Mouse (Mus musculus) limb, embryonic 10.5 days (tissue): ENCODE results near the gene Ctr9. TPM values are rescaled to one million over a fixed set of nuclear protein-coding genes. Genes with fewer than 3 reads are reported as not detected.
A peak's percentile ranks its signal among the peaks of the same experiment; 100 is the strongest.

Source experiments
- DNase-seq: peaks from one replicate; pipeline ENCODE4 v3.0.0-alpha.2; 2017; ENCODE audit warnings: low spot score
- H3K27ac ChIP-seq: fragments of 300-500 bp; sonication (generic); 2 replicates; pipeline ENCODE4 v1.5.1; 2016; ENCODE audit warnings: mild to moderate bottlenecking
- H3K27me3 ChIP-seq: fragments of 300-500 bp; sonication (generic); 2 replicates; pipeline ENCODE4 v1.6.1; 2016; ENCODE audit warnings: low read depth, mild to moderate bottlenecking; ENCODE audit not compliant: poor library complexity, severe bottlenecking
- H3K36me3 ChIP-seq: fragments of 300-500 bp; sonication (generic); 2 replicates; pipeline ENCODE4 v1.6.1; 2016; ENCODE audit warnings: mild to moderate bottlenecking, moderate library complexity
- H3K4me1 ChIP-seq: fragments of 300-500 bp; sonication (generic); 2 replicates; pipeline ENCODE4 v1.6.1; 2016
- H3K4me3 ChIP-seq: fragments of 300-500 bp; sonication (generic); 2 replicates; pipeline ENCODE4 v1.5.1; 2016; ENCODE audit warnings: mild to moderate bottlenecking, moderate library complexity
- H3K9me3 ChIP-seq: fragments of 300-500 bp; sonication (generic); replicated peaks from 2 replicates; pipeline ENCODE4 v1.6.1; 2016; ENCODE audit warnings: mild to moderate bottlenecking
- WGBS: fragments of 180-500 bp; shearing (Covaris S2); methylation state at CpG from one replicate; pipeline ENCODE4 v1.1.7; 2016; 5-methylcytosine and 5-hydroxymethylcytosine counted together
- polyA plus RNA-seq: library from polyadenylated mRNA; unstranded; fragments of >200 nt; fragmentation: Nextera tagmentation; extraction: Ambion mirVana; gene quantifications from 2 replicates; pipeline ENCODE4 v1.2.1, GENCODE M21; 2016

Gene Ctr9
- polyA plus RNA-seq, 1 experiment from 2014 or later = 80.1 TPM

- H3K36me3 ChIP-seq = peaks cover 41% of the 10 kb centered on the region
- under 1% methylated on average over 70 of the region's 70 CpGs for WGBS
- no peaks in the 10 kb centered on the region for H3K9me3 ChIP-seq
- H3K4me1 ChIP-seq = peaks cover 16% of the 10 kb centered on the region
- H3K27ac ChIP-seq = peak within 1 kb of the TSS; percentile 100
- DNase-seq = peak; percentile 98
- H3K4me3 ChIP-seq = peak within 1 kb of the TSS; percentile 100
- H3K27me3 ChIP-seq = no peaks in the 10 kb centered on the region
Measured at GRCm38 (mm10) chr7:111082822-111083732, 54.3 kb downstream of the Ctr9 start, which contains the start of gene Eif4g2. TSS of gene Eif4g2 (minus strand) at chr7:111083030.

DNA sequence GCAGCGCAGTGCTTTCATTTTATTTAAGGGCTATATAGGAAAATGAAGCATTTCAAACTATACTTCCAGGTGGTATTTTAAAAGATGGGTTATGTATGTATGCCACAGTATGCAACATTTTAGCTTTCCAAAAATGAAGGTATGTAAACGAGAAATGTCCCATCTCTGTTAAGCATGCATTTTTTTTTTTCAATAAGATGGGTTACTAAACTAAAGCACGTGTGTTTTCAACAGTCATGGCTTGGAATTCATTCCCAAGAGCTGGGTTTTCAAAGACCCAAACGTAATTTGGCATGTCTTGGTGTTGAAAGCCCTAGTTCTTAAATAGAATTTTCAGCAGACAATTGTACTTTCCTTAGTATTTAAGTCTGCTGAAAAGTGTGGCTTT, 55.0 kb downstream of the Ctr9 start:
- Histone ChIP-seq H3K4me3 (peak overlapping the region; percentile 100), H3K27ac (peak overlapping the region; percentile 100), H3K9me3 (no peaks in the 10 kb centered on the region), H3K4me1 (peaks cover 16% of the 10 kb centered on the region), H3K36me3 (peaks cover 35% of the 10 kb centered on the region), H3K27me3 (no peaks in the 10 kb centered on the region)
- WGBS = 16% methylated on average over 4 of the region's 4 CpGs
- no peak for DNase-seq

GRCm38 (mm10) chr7:111084443-111084842, 55.7 kb downstream of the Ctr9 start:
- WGBS = 83% methylated on average over 2 of the region's 2 CpGs
- no peak for DNase-seq
- H3K27ac ChIP-seq = 0 out of 2 replicates have a peak overlapping the region, but pooled peaks have one; percentile 100
- H3K4me3 ChIP-seq = no peak overlapping the region
- H3K9me3 ChIP-seq = no peaks in the 10 kb centered on the region
- no peaks in the 10 kb centered on the region for H3K27me3 ChIP-seq
- H3K36me3 ChIP-seq = peaks cover 28% of the 10 kb centered on the region
- H3K4me1 ChIP-seq = peaks cover 16% of the 10 kb centered on the region

DNA sequence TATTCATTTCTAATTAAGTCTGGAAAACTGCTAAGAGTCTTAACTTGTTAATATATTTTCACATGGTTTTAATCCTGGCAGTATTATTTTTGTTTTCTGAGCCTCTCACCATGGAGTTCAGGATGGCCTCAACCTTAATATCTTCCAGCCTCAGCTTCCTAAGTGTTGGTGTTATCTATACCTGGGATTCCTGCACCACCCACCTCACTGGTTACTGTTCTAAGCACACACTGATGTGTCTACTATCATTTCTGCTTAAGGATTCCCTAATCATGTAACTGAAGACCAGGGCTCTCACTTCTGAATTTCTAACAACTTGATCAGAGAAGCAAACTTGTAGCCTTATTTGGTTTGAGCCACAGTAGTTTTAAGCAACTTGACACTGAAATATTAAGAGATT, 56.4 kb downstream of the Ctr9 start:
- Histone ChIP-seq H3K27ac (no peak overlapping the region), H3K9me3 (no peaks in the 10 kb centered on the region), H3K36me3 (peaks cover 21% of the 10 kb centered on the region), H3K27me3 (no peaks in the 10 kb centered on the region), H3K4me3 (no peak overlapping the region), H3K4me1 (peaks cover 11% of the 10 kb centered on the region)
- no peak for DNase-seq

DNA sequence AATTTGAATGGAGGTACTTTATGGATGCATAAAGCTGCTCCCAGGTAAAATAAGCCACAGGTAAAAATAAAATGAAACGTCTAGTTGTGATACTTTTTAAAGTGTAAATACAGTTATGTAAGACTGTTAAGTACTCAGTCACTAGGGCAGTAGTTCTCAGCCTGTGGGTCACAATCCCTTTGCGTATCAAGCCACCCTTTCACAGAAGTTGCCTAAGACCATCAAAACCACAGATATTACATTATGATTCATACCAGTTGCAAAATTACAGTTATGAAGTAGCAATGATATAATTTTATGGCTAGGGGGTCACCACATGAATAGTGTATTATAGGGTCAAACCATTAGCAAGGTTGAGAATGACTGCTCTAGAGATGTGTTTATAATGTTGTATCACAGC, 66.4 kb downstream of the Ctr9 start:
- no peak overlapping the region for H3K4me3 ChIP-seq
- DNase-seq = no peak
- no peaks in the 10 kb centered on the region for H3K27me3 ChIP-seq
- no peaks in the 10 kb centered on the region for H3K4me1 ChIP-seq
- WGBS = 88% methylated on average over 2 of the region's 2 CpGs
- no peaks in the 10 kb centered on the region for H3K9me3 ChIP-seq
- H3K27ac ChIP-seq = no peak overlapping the region
- H3K36me3 ChIP-seq = no peaks in the 10 kb centered on the region

DNA sequence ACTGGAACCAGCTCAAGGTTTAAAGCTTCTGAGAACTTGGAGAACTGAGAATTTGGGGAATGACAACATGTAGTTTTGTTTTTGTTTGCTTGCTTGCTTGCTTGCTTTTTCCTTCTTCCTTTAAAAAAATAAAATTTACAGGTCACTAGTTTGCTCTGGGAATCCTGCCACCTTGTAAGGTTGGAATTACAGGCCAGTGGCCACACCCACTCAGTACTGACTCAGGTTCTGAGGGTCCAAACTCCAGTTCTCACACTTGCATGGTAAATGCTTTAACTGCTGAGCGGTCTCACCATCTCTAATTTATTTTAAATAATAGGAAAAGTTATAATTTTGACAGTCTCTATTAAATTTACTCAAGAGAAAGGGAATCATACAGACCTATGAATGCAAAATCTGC, 69.4 kb downstream of the Ctr9 start:
- H3K4me3 ChIP-seq = no peak overlapping the region
- WGBS = 83% methylated on average over 1 of the region's 1 CpGs
- H3K36me3 ChIP-seq = no peaks in the 10 kb centered on the region
- H3K9me3 ChIP-seq = no peaks in the 10 kb centered on the region
- H3K27me3 ChIP-seq = no peaks in the 10 kb centered on the region
- H3K27ac ChIP-seq = no peak overlapping the region
- no peaks in the 10 kb centered on the region for H3K4me1 ChIP-seq
- no peak for DNase-seq

Other genes starting within 250 kb of the Ctr9 start
- gene Rnf141, start 184.5 kb upstream of the Ctr9 start, polyA plus RNA-seq = 16.8 and 18.3 TPM in 2 replicates
- 0.18 and 0.30 TPM in 2 replicates for gene Lyve1, start 165.7 kb upstream of the Ctr9 start, polyA plus RNA-seq
- gene Mrvi1, start 46.5 kb upstream of the Ctr9 start, polyA plus RNA-seq = 0.49 and 1.3 TPM in 2 replicates
- gene Eif4g2, start 54.1 kb downstream of the Ctr9 start, polyA plus RNA-seq = 1,318 and 1,349 TPM in 2 replicates